Mouse (Mus musculus): ENCODE measurements at regions not wholly inside any gene's neighbourhood (a gene's known extent, or its start where the extent isn't known, plus 50 kb on each side); places are given as distances from the start of the nearest gene placed in this dataset.

GRCm38 (mm10) chr11:38128851-38129250 is 893.1 kb upstream of the Tenm2 start:
- TF ChIP-seq CTCF (IDR thresholded peaks at IDR 0.05; ENCODE audit: borderline replicate concordance, extremely low read depth, insufficient read depth, insufficient read length) (no peak), POLR2A (IDR thresholded peaks at IDR 0.05; ENCODE audit: borderline replicate concordance, extremely low read depth, insufficient read depth, insufficient read length, poor library complexity, severe bottlenecking) (no peak)

Data from brain, embryonic 14.5 days (tissue).